Comparison of ENCODE assay signal across 9 mouse cellular contexts in the genomic region with DNA sequence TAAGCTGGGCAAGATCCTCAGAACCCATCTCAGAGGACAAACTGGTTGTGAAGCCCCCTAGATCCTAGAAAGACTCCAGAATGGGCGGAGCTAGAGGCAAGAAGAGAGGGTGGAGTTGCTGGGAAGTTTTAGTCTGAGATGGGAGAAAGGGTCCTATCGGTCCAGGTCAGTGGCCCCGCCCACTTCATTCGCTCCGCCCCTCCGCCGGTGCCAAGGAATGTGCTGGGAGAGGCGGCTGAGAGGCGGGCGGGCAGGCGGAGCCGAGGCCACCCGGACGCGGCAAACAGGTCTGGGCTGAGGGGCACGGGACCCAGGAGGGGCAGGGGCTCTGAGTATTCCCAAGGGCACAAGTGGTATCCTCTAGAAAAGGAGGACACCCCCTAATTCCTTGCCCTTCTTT. TPM values are rescaled to one million over a fixed set of nuclear protein-coding genes. Genes with fewer than 3 reads are reported as not detected.
A peak's percentile ranks its signal among the peaks of the same experiment; 100 is the strongest.
DNase-seq lines count a peak whose midpoint lies in the region; ATAC-seq and TF ChIP-seq lines count a peak whose summit lies in the region.
"Had no signal": no experiment of that assay in that cellular context is flagged by ENCODE, and none has a peak within 500 bp of the region (broad histone marks: within the 10 kb centered on the region; RNA-seq: fewer than 3 reads in every experiment).

Gene Paqr6 (plus strand): TSS at position 248 of the 400 bp plus-strand sequence.

- peaks cover 27% of the 10 kb centered on the region for H3K36me3 ChIP-seq in hindbrain, postnatal 0 days (ENCODE audit: insufficient read depth, low read length)
- peaks cover 34% of the 10 kb centered on the region for H3K36me3 ChIP-seq in limb, embryonic 13.5 days
- H3K36me3 ChIP-seq in neural tube, embryonic 12.5 days, result peaks cover 31% of the 10 kb centered on the region

- peak; percentile 17; the same call in 1 of the 2 replicates for ATAC-seq in hindbrain, postnatal 0 days
- 0 out of 2 replicates have a peak, but pooled peaks have one; percentile 19 for ATAC-seq in limb, embryonic 13.5 days (ENCODE audit: low FRiP score, low read depth)
- ATAC-seq in neural tube, embryonic 12.5 days (ENCODE audit: low FRiP score, low read depth), result no peak
- no peak for ATAC-seq in granulocyte monocyte progenitor cell, adult 5-6 weeks (replicated peaks; ENCODE audit: poor library complexity, severe bottlenecking)

- 2% methylated on average over 16 of the region's 16 CpGs for WGBS in hindbrain, postnatal 0 days
- WGBS in limb, embryonic 13.5 days, result 2% methylated on average over 16 of the region's 16 CpGs
- 1% methylated on average over 16 of the region's 16 CpGs for WGBS in neural tube, embryonic 12.5 days

- peak within 1 kb of the TSS; percentile 59 for H3K27ac ChIP-seq in hindbrain, postnatal 0 days
- H3K27ac ChIP-seq in limb, embryonic 13.5 days, result peak within 1 kb of the TSS; percentile 52; the same call in 1 of the 2 replicates
- no peak within 1 kb of the TSS for H3K27ac ChIP-seq in neural tube, embryonic 12.5 days

- peak within 1 kb of the TSS; percentile 19; the same call in 1 of the 2 replicates for H3K4me2 ChIP-seq in hindbrain, postnatal 0 days (ENCODE audit: low read depth, low read length)
- peak within 1 kb of the TSS; percentile 49 for H3K4me2 ChIP-seq in limb, embryonic 13.5 days (replicated peaks)
- peak within 1 kb of the TSS; percentile 27; the same call in 1 of the 2 replicates for H3K4me2 ChIP-seq in neural tube, embryonic 12.5 days (replicated peaks)

- TF ChIP-seq CTCF in hindbrain, postnatal 0 days (IDR thresholded peaks at IDR 0.05; ENCODE audit: low read depth), result no peak

- H3K27me3 ChIP-seq in hindbrain, postnatal 0 days (ENCODE audit: insufficient read depth, low read length), result no peaks in the 10 kb centered on the region
- H3K27me3 ChIP-seq in limb, embryonic 13.5 days, result peaks cover 26% of the 10 kb centered on the region
- peaks cover 24% of the 10 kb centered on the region for H3K27me3 ChIP-seq in neural tube, embryonic 12.5 days (replicated peaks)

- H3K4me1 ChIP-seq in hindbrain, postnatal 0 days (ENCODE audit: insufficient read depth, low read length), result no peaks in the 10 kb centered on the region
- H3K4me1 ChIP-seq in limb, embryonic 13.5 days, result peaks cover 9% of the 10 kb centered on the region
- peaks cover 7% of the 10 kb centered on the region; the same call in 1 of the 2 replicates for H3K4me1 ChIP-seq in neural tube, embryonic 12.5 days

- no peaks in the 10 kb centered on the region for H3K9me3 ChIP-seq in hindbrain, postnatal 0 days (ENCODE audit: low read length)
- no peaks in the 10 kb centered on the region for H3K9me3 ChIP-seq in limb, embryonic 13.5 days
- no peaks in the 10 kb centered on the region for H3K9me3 ChIP-seq in neural tube, embryonic 12.5 days

- peak; percentile 89 for DNase-seq in Muller cell, postnatal 12 days (ENCODE audit: inconsistent ontology term)
- DNase-seq in adrenal gland, postnatal 36 days, result peak; percentile 53 to 69
- peak; percentile 72 for DNase-seq in gastrocnemius, postnatal 10 days
- peak; percentile 27 for DNase-seq in hindbrain, postnatal 0 days (ENCODE audit: low spot score)
- peak; percentile 65 to 80 for DNase-seq in urinary bladder, postnatal 36 days (ENCODE audit: low spot score in 2 of 2)

- H3K4me3 ChIP-seq in hindbrain, postnatal 0 days (ENCODE audit: low read length), result no peak within 1 kb of the TSS
- peak within 1 kb of the TSS; percentile 25 for H3K4me3 ChIP-seq in limb, embryonic 13.5 days
- H3K4me3 ChIP-seq in neural tube, embryonic 12.5 days, result no peak within 1 kb of the TSS
- H3K4me3 ChIP-seq: myocyte had no signal

- no peak within 1 kb of the TSS for H3K9ac ChIP-seq in hindbrain, postnatal 0 days (replicated peaks; ENCODE audit: low read length)
- H3K9ac ChIP-seq in limb, embryonic 13.5 days, result peak within 1 kb of the TSS; percentile 48
- H3K9ac ChIP-seq in neural tube, embryonic 12.5 days, result no peak within 1 kb of the TSS

RNA-seq across cellular contexts. Expression of gene Paqr6, which starts in this region (rescaled TPM):
- 1 to 10 TPM in 1 of 2 experiments, under 1 TPM in 1; 0.96 to 1.5 TPM for total RNA-seq in adrenal gland, postnatal 36 days (2021)
- 1 to 10 TPM; 1.2 to 1.6 TPM for total RNA-seq in gastrocnemius, postnatal 10 days (2021)
- 8.3 and 10.1 TPM in 2 replicates for total RNA-seq in hindbrain, postnatal 0 days (2014; rRNA removed)
- polyA plus RNA-seq in hindbrain, postnatal 0 days (2015; fragmentation: Nextera tagmentation; extraction: Ambion mirVana), result 8.6 and 10.3 TPM in 2 replicates
- 7.6 and 8.7 TPM in 2 replicates for polyA plus RNA-seq in limb, embryonic 13.5 days (2015; fragmentation: Nextera tagmentation; extraction: Ambion mirVana)
- polyA plus RNA-seq in neural tube, embryonic 12.5 days (2016; fragmentation: Nextera tagmentation; extraction: Ambion mirVana), result 2.0 and 2.3 TPM in 2 replicates
- total RNA-seq in granulocyte monocyte progenitor cell, adult 5-6 weeks (2014; fragmentation: Nextera tagmentation), result not detected in 2 replicates
- not detected in 2 replicates for total RNA-seq in granulocyte monocyte progenitor cell, adult 5-6 weeks (2017)
- polyA plus RNA-seq: myocyte had no signal

Comparison
In these comparisons a context has a peak if more than half of its experiments do, and no peak if none do; other contexts are left out.
1. DNase-seq: peak in every context shown above with its lines; median percentile 89 in Muller cell, postnatal 12 days; 72 in urinary bladder, postnatal 36 days; 72 in gastrocnemius, postnatal 10 days; 61 in adrenal gland, postnatal 36 days; 27 in hindbrain, postnatal 0 days.
2. ATAC-seq: peak in hindbrain, postnatal 0 days (single experiment) and limb, embryonic 13.5 days (single experiment); none in neural tube, embryonic 12.5 days (single experiment) and granulocyte monocyte progenitor cell, adult 5-6 weeks (single experiment).
3. Peak in every context shown above with its lines, with median percentiles within 50 percentile points of each other: H3K4me2 ChIP-seq.